Mouse (Mus musculus) kidney, embryonic 14.5 days (tissue): ENCODE data around the gene Pex26. TPM values are rescaled to one million over a fixed set of nuclear protein-coding genes. Genes with fewer than 3 reads are reported as not detected.

ENCODE experiments used
- ATAC-seq: fragments of 200-750 bp; cut with Nextera tagmentation; 2 replicates; pipeline ENCODE4 v1.8.0; 2017; ENCODE audit warnings: moderate number of reproducible peaks, mild to moderate bottlenecking, moderate TSS enrichment, moderate library complexity; ENCODE audit not compliant: low FRiP score, low TSS enrichment
- H3K27ac ChIP-seq: fragments of 300-500 bp; sonication (generic); 2 replicates; pipeline ENCODE4 v1.5.1; 2014; ENCODE audit warnings: low read depth, mild to moderate bottlenecking, low read length, moderate library complexity, mixed read lengths
- H3K27me3 ChIP-seq: fragments of 300-500 bp; sonication (generic); 2 replicates; pipeline ENCODE4 v1.6.1; 2014; ENCODE audit warnings: mild to moderate bottlenecking, low read length; ENCODE audit not compliant: control insufficient read depth, insufficient read depth
- H3K36me3 ChIP-seq: fragments of 300-500 bp; sonication (generic); 2 replicates; pipeline ENCODE4 v1.6.1; 2014; ENCODE audit warnings: low read length, mixed read lengths; ENCODE audit not compliant: control insufficient read depth, insufficient read depth
- H3K4me1 ChIP-seq: fragments of 300-500 bp; sonication (generic); 2 replicates; pipeline ENCODE4 v1.6.1; 2014; ENCODE audit warnings: low read length, mixed read lengths; ENCODE audit not compliant: control insufficient read depth, insufficient read depth
- H3K4me2 ChIP-seq: fragments of 300-500 bp; sonication (generic); replicated peaks from 2 replicates; pipeline ENCODE4 v1.6.1; 2014; ENCODE audit warnings: low read depth, mild to moderate bottlenecking, low read length
- H3K4me3 ChIP-seq: fragments of 300-500 bp; sonication (generic); 2 replicates; pipeline ENCODE4 v1.5.1; 2014; ENCODE audit warnings: mild to moderate bottlenecking, low read length
- H3K9ac ChIP-seq: fragments of 300-500 bp; sonication (generic); 2 replicates; pipeline ENCODE4 v1.6.1; 2014; ENCODE audit warnings: low read depth, mild to moderate bottlenecking, low read length, moderate library complexity
- H3K9me3 ChIP-seq: fragments of 300-500 bp; sonication (generic); 2 replicates; pipeline ENCODE4 v1.6.1; 2016; ENCODE audit warnings: low read length; ENCODE audit not compliant: control insufficient read depth
- WGBS: fragments of 180-500 bp; shearing (Covaris S2); extraction: QIAGEN DNeasy Blood & Tissue Kit; methylation state at CpG from one replicate; pipeline ENCODE4 v1.1.7; 2014; 5-methylcytosine and 5-hydroxymethylcytosine counted together
- polyA plus RNA-seq: library from polyadenylated mRNA; unstranded; fragments of >200 nt; fragmentation: Nextera tagmentation; extraction: Ambion mirVana; gene quantifications from 2 replicates; pipeline ENCODE4 v1.2.1, GENCODE M21; 2014

Gene Pex26
- polyA plus RNA-seq, 1 experiment from 2014 or later: 8.4 TPM

GRCm38 (mm10) chr6:121145010-121145604 lies 38.4 kb upstream of the Pex26 start:
- no peaks in the 10 kb centered on the region for H3K27me3 ChIP-seq
- H3K36me3 ChIP-seq: no peaks in the 10 kb centered on the region
- no peak overlapping the region for H3K27ac ChIP-seq
- 72% methylated on average over 13 of the region's 13 CpGs for WGBS
- H3K4me2 ChIP-seq: no peak overlapping the region
- ATAC-seq: no peak
- H3K9ac ChIP-seq: no peak overlapping the region
- no peak overlapping the region for H3K4me3 ChIP-seq
- no peaks in the 10 kb centered on the region for H3K9me3 ChIP-seq
- H3K4me1 ChIP-seq: peaks cover 24% of the 10 kb centered on the region

DNA sequence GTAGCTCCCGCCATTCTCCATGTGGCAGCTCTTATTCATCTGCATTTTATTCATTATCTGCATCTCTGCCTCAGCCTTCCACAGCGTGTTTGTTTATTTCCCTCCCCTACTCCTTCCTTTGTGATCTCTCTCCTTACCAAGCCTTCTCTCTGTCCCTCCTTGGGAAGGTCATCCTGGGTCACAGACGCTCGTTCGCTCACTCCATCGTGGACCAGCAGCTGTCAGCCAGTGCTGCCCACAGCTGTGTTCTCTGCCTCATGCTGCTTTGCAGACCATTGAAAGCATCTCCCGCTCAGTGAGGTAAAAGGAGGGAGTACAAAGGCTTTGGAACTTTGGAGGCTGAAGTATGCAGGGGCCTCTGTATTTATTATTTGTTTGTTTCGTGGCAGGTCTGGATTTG lies 37.6 kb upstream of the Pex26 start:
- H3K9ac ChIP-seq: no peak overlapping the region
- ATAC-seq: no peak
- WGBS: 43% methylated on average over 8 of the region's 8 CpGs
- H3K27ac ChIP-seq: no peak overlapping the region
- H3K9me3 ChIP-seq: no peaks in the 10 kb centered on the region
- H3K36me3 ChIP-seq: no peaks in the 10 kb centered on the region
- H3K27me3 ChIP-seq: no peaks in the 10 kb centered on the region
- H3K4me2 ChIP-seq: no peak overlapping the region
- H3K4me1 ChIP-seq: peaks cover 24% of the 10 kb centered on the region
- no peak overlapping the region for H3K4me3 ChIP-seq

- WGBS: 34% methylated on average over 4 of the region's 4 CpGs
- H3K4me1 ChIP-seq: peaks cover 29% of the 10 kb centered on the region
- peak; percentile 38; the same call in 1 of the 2 replicates for ATAC-seq
- H3K36me3 ChIP-seq: no peaks in the 10 kb centered on the region
- H3K4me3 ChIP-seq: no peak overlapping the region
- no peaks in the 10 kb centered on the region for H3K9me3 ChIP-seq
- H3K27me3 ChIP-seq: no peaks in the 10 kb centered on the region
- H3K4me2 ChIP-seq: no peak overlapping the region
- H3K27ac ChIP-seq: no peak overlapping the region
- no peak overlapping the region for H3K9ac ChIP-seq
These were observed 36.7 kb upstream of the Pex26 start for GRCm38 (mm10) chr6:121146798-121147197.

DNA sequence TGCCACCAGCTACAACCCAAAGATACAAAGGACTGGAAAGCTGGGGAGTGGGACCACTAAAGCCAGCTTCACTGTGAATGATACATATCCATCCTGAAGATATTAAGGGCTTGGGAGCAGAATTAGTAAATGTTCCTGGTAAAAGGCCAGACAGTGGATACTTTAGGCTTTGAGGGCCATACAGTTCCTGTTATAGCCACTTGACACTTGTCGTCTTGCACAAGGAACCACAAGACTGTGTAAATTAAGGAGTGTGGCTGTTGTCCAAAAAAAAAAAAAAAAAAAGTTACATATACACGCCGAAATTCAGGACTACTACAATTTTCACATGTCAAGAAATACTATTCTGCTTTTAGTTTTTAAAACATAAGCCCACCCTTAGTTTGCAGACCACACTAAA lies 35.1 kb upstream of the Pex26 start:
- Histone ChIP-seq H3K4me2 (no peak overlapping the region), H3K27ac (no peak overlapping the region), H3K9ac (no peak overlapping the region), H3K9me3 (no peaks in the 10 kb centered on the region), H3K27me3 (no peaks in the 10 kb centered on the region), H3K4me3 (no peak overlapping the region), H3K4me1 (peaks cover 30% of the 10 kb centered on the region), H3K36me3 (no peaks in the 10 kb centered on the region)
- WGBS: 53% methylated on average over 3 of the region's 3 CpGs
- ATAC-seq: no peak

DNA sequence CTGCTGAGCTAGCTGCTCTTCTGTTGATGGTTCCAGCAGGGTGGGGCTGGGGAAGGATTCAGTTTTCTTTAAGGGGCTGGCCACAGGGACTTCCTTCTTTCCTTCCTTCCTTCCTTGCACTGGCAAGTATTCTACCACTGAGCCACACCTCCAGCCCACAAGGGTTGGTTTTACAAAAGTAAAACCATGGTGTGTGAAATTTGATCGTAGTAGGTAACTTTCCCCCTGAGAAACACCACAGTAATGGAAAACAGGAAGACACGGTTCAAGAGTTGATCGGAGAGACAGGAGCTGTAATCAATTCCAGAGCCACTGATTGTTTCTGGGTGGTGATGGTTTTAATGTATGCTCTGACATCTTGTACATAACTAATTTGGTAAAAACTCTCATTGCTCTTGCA lies 34.0 kb upstream of the Pex26 start:
- no peak overlapping the region for H3K4me2 ChIP-seq
- no peak overlapping the region for H3K9ac ChIP-seq
- H3K36me3 ChIP-seq: no peaks in the 10 kb centered on the region
- H3K27ac ChIP-seq: no peak overlapping the region
- ATAC-seq: no peak
- H3K27me3 ChIP-seq: no peaks in the 10 kb centered on the region
- no peaks in the 10 kb centered on the region for H3K9me3 ChIP-seq
- peaks cover 22% of the 10 kb centered on the region for H3K4me1 ChIP-seq
- WGBS: 57% methylated on average over 3 of the region's 3 CpGs
- no peak overlapping the region for H3K4me3 ChIP-seq

- Histone ChIP-seq H3K36me3 (no peaks in the 10 kb centered on the region), H3K9me3 (no peaks in the 10 kb centered on the region), H3K4me2 (no peak overlapping the region), H3K4me1 (peaks cover 18% of the 10 kb centered on the region), H3K9ac (no peak overlapping the region), H3K27me3 (no peaks in the 10 kb centered on the region), H3K27ac (no peak overlapping the region), H3K4me3 (no peak overlapping the region)
- WGBS: 92% methylated on average over 8 of the region's 8 CpGs
- ATAC-seq: no peak
These were observed 33.3 kb upstream of the Pex26 start for GRCm38 (mm10) chr6:121150126-121150525.

DNA sequence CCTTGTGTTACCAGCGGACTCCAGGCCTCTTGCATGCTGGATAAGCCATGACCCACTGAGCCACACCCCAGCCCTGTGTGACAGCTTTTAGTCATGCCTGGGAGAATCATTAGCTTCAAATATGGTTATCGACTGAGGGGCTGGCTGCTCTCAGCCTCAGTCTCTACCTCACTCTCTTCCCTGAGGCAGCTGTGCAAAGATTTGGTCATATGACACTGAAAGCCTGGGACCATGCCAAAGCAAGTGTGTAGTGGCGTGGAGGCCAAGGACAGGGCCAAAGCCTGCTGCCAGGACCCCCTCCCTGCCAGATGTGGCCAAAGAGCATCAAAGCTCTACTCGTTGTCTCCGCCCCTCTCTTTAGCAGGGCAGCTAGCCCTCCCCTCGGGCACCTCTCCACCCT lies 31.7 kb upstream of the Pex26 start:
- H3K9me3 ChIP-seq: no peaks in the 10 kb centered on the region
- H3K4me1 ChIP-seq: peaks cover 11% of the 10 kb centered on the region
- no peaks in the 10 kb centered on the region for H3K36me3 ChIP-seq
- H3K27me3 ChIP-seq: no peaks in the 10 kb centered on the region
- 51% methylated on average over 6 of the region's 6 CpGs for WGBS
- H3K9ac ChIP-seq: no peak overlapping the region
- no peak overlapping the region for H3K4me2 ChIP-seq
- H3K4me3 ChIP-seq: no peak overlapping the region
- peak; percentile 30; the same call in 1 of the 2 replicates for ATAC-seq
- no peak overlapping the region for H3K27ac ChIP-seq

GRCm38 (mm10) chr6:121153177-121153576 lies 30.3 kb upstream of the Pex26 start:
- 0 out of 2 replicates have a peak, but pooled peaks cover 7% of the 10 kb centered on the region for H3K4me1 ChIP-seq
- ATAC-seq: no peak
- no peaks in the 10 kb centered on the region for H3K27me3 ChIP-seq
- no peak overlapping the region for H3K4me3 ChIP-seq
- 84% methylated on average over 8 of the region's 8 CpGs for WGBS
- H3K36me3 ChIP-seq: no peaks in the 10 kb centered on the region
- H3K4me2 ChIP-seq: no peak overlapping the region
- H3K9ac ChIP-seq: no peak overlapping the region
- no peaks in the 10 kb centered on the region for H3K9me3 ChIP-seq
- H3K27ac ChIP-seq: no peak overlapping the region

DNA sequence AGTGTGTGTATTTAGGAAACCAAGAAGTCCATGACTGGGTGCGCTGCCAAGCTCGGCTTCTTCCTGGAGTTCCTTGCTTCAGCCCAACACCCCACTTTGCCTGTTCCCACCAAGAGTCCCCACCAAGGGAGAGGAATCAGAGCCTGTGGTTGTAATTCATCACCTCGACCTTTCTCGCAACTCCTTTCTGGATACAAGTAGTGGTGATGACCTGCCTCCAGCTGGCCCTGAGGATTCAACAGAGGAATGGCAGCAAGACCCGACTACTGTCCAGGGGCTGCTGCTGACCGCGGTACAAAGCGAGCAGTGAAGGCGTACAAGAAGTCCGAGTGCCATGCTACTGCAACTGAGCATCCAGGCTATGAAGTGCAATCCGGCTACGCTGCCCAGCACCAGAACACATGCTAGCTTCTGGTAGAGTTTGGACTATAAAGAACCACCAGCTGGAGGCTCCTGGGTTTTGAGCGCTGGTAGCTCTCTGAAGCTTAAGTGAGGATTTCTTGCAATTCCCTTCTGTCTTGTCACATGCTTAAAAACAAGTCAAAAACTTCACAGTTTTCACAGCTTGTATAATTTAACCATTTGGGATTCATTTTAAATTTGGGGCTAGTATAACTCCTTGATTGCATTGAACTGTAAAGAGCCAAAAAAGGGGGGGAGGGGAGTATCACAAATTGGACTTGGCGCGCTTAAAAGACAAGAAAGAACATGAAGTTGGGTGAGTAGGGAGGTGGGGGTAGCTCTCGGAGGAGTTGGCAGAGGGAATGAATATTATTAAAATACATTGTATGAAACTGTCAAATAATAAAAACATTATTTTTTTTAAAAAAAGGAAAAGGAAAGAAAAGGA lies 28.8 kb upstream of the Pex26 start:
- 85% methylated on average over 16 of the region's 16 CpGs for WGBS
- Histone ChIP-seq H3K9me3 (no peaks in the 10 kb centered on the region), H3K9ac (no peak overlapping the region), H3K4me3 (no peak overlapping the region), H3K4me2 (no peak overlapping the region), H3K36me3 (no peaks in the 10 kb centered on the region), H3K27ac (no peak overlapping the region), H3K4me1 (peaks cover 7% of the 10 kb centered on the region; the same call in 1 of the 2 replicates), H3K27me3 (no peaks in the 10 kb centered on the region)
- ATAC-seq: no peak
